Mouse (Mus musculus) lung, adult 2 months (tissue): Measurements from ENCODE around the gene Tmx1. TPM values are rescaled to one million over a fixed set of nuclear protein-coding genes. Genes with fewer than 3 reads are reported as not detected.

ENCODE experiments used
- DNase-seq: peaks from one replicate; pipeline ENCODE4 v3.0.0; 2022
- H3K4me1 ChIP-seq: fragments of 200-500 bp; 2 replicates; pipeline ENCODE4 v1.6.1; 2011; ENCODE audit warnings: low read length; ENCODE audit not compliant: control insufficient read depth, insufficient read depth
- H3K4me3 ChIP-seq: fragments of 200-500 bp; replicated peaks from 2 replicates; pipeline ENCODE3; 2011; ENCODE audit warnings: low read depth, mild to moderate bottlenecking, control low read depth, low read length; ENCODE audit errors: extremely low read depth
- CTCF ChIP-seq: fragments of 200-500 bp; IDR thresholded peaks from 2 replicates; pipeline ENCODE4 v1.5.1; 2011; ENCODE audit warnings: mild to moderate bottlenecking, low read length, control low read depth; ENCODE audit not compliant: insufficient read depth
- POLR2A ChIP-seq: fragments of 200-500 bp; IDR thresholded peaks from 2 replicates; pipeline ENCODE4 v1.6.1; 2011; ENCODE audit warnings: low read depth, mild to moderate bottlenecking, control low read depth, low read length, borderline replicate concordance; ENCODE audit errors: extremely low read depth
- WGBS: fragments of 180-500 bp; shearing (Covaris S2); methylation state at CpG from one replicate; pipeline ENCODE4 v1.1.7; 2018; 5-methylcytosine and 5-hydroxymethylcytosine counted together
- polyA plus RNA-seq: library from polyadenylated mRNA; depleted of rRNA; stranded (reverse); fragments of >200 nt; gene quantifications from 2 replicates; pipeline ENCODE4 v1.2.3, GENCODE M21; 2012

Tmx1 gene
- polyA plus RNA-seq, 1 experiment = 9.1 TPM

DNA sequence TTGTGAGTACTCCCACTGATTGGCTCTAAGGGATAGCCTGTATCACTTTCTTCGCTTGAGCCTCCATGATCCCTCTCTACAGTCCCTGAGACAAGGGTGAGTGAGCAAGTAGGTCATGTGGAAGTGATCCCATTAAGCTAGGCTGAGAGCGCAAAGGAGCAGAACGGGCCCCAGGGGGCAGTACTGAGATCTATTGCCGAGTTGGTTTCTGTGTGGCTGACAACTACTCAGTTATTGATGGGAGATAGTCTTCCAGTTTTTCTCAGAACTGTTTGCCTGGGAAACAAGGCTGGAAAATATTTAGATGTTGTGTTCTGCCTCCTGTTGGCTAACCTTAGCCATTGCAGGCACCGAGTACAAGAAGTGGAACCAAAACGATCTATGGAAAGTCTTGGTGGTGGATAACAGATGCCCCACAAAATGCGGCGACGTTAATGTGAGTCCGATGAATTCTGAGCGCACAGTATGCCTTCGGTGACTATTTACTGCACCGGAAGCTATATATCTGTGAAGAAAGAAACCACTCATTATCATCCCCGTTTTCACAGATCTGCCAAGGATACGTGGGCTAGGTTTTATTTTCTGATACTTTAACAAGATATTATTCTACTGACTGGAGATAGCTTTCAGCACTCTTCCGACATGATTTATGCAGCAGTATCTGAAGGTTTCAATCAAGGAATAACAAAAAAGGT, 24.8 kb downstream of the Tmx1 start:
- Histone ChIP-seq H3K4me1 (no peaks in the 10 kb centered on the region), H3K4me3 (no peak overlapping the region)
- WGBS = 83% methylated on average over 16 of the region's 16 CpGs
- DNase-seq = peak; percentile 19
- TF ChIP-seq CTCF = peak; percentile 51
- no peak for TF ChIP-seq POLR2A

- no peak for DNase-seq
- 79% methylated on average over 7 of the region's 7 CpGs for WGBS
- no peak overlapping the region for H3K4me3 ChIP-seq
- no peaks in the 10 kb centered on the region for H3K4me1 ChIP-seq
- TF ChIP-seq CTCF (no peak), POLR2A (no peak)
Measured at GRCm38 (mm10) chr12:70485956-70486355, 33.1 kb downstream of the Tmx1 start.

GRCm38 (mm10) chr12:70486716-70487480, 34.0 kb downstream of the Tmx1 start:
- Histone ChIP-seq H3K4me3 (no peak overlapping the region), H3K4me1 (no peaks in the 10 kb centered on the region)
- DNase-seq = no peak
- TF ChIP-seq POLR2A (no peak), CTCF (no peak)
- WGBS = 78% methylated on average over 6 of the region's 6 CpGs

DNA sequence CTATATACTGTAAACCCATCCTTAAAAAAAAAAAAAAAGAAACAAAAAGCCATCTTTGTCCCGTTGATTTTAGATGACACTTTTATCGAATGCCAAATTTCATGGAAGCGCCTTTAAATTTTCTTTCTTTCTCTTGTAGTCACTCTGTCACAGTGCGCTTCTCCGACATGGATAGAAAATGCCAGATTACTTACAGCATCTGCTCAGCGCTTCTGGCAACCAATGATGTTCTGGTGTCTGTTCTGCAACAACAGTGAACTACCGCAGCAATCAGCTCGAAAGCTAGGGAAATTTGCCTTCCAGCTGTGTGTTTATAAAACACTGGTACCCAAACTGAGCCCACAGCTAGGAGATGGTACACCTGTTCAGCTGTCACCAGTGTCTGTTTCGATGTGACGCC, 39.5 kb downstream of the Tmx1 start:
- Histone ChIP-seq H3K4me3 (no peak overlapping the region), H3K4me1 (no peaks in the 10 kb centered on the region)
- TF ChIP-seq POLR2A = no peak
- no peak for TF ChIP-seq CTCF
- DNase-seq = no peak
- 88% methylated on average over 10 of the region's 10 CpGs for WGBS

DNA sequence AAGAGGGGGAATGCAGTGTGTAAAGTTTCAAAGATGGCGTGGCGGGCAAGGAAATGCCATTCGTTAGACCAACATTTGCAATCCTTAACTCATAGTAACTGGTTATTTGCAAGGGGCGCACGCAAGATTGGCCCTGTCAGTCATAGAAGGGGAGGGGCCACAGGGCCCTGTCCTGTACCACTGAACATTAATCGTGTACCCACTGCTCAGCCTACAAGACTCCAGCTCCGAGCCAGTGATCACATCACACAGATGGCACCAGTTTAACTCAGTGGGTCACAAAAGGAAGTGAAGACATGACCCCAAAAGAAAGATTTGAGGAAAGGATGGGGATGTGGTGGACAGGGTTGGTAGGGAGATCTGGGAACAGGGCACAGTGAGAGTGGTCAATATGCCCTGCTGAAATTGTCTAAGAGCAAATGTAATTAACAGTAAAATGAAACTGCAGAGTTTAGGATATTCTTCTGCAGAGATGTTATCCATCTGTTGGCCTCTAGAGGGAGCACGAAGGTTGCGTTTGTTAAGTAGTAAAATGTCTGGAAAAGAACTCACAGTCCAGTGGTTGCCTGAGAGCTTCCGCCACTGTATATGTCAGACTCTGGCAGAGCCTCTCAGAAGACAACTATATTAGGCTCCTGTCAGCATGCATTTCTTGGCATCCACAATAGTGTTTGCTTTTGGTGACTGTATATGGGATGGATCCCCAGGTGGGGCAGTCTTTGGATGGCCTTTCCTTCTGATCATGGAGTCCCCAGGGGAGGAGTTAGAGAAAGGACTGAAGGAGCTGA, 41.8 kb downstream of the Tmx1 start:
- WGBS = 53% methylated on average over 10 of the region's 10 CpGs
- TF ChIP-seq POLR2A = no peak
- peak; percentile 32; the same call in 1 of the 2 replicates for TF ChIP-seq CTCF
- H3K4me3 ChIP-seq = no peak overlapping the region
- peak; percentile 43 for DNase-seq
- H3K4me1 ChIP-seq = no peaks in the 10 kb centered on the region

GRCm38 (mm10) chr12:70495282-70495922, 42.5 kb downstream of the Tmx1 start:
- peak; percentile 37; the same call in 1 of the 2 replicates for TF ChIP-seq CTCF
- no peak for TF ChIP-seq POLR2A
- no peak overlapping the region for H3K4me3 ChIP-seq
- 46% methylated on average over 4 of the region's 4 CpGs for WGBS
- no peaks in the 10 kb centered on the region for H3K4me1 ChIP-seq
- peak; percentile 10 for DNase-seq

- no peaks in the 10 kb centered on the region for H3K4me1 ChIP-seq
- no peak for TF ChIP-seq CTCF
- TF ChIP-seq POLR2A = no peak
- 96% methylated on average over 3 of the region's 3 CpGs for WGBS
- DNase-seq = no peak
- H3K4me3 ChIP-seq = no peak overlapping the region
Measured at GRCm38 (mm10) chr12:70498091-70498490, 45.2 kb downstream of the Tmx1 start.

GRCm38 (mm10) chr12:70505971-70506370, 53.1 kb downstream of the Tmx1 start:
- no peak for TF ChIP-seq CTCF
- TF ChIP-seq POLR2A = no peak
- no peak overlapping the region for H3K4me3 ChIP-seq
- no peaks in the 10 kb centered on the region for H3K4me1 ChIP-seq
- 65% methylated on average over 5 of the region's 5 CpGs for WGBS
- DNase-seq = no peak

- TF ChIP-seq POLR2A (no peak), CTCF (no peak)
- Histone ChIP-seq H3K4me1 (no peaks in the 10 kb centered on the region), H3K4me3 (no peak overlapping the region)
- DNase-seq = no peak
- 92% methylated on average over 5 of the region's 5 CpGs for WGBS
Measured at GRCm38 (mm10) chr12:70512023-70512422, 59.1 kb downstream of the Tmx1 start.
